Mouse (Mus musculus): ENCODE results near the gene Myrf. TPM values are rescaled to one million over a fixed set of nuclear protein-coding genes. Genes with fewer than 3 reads are reported as not detected.
"Not testable (repeated sequence)": the region's sequence is repeated elsewhere in the genome, so short reads cannot be mapped to it uniquely, and the experiment has no call there.

Myrf gene
- total RNA-seq, 2 experiments from 2014 or later: 6.2 to 9.1 TPM

DNA sequence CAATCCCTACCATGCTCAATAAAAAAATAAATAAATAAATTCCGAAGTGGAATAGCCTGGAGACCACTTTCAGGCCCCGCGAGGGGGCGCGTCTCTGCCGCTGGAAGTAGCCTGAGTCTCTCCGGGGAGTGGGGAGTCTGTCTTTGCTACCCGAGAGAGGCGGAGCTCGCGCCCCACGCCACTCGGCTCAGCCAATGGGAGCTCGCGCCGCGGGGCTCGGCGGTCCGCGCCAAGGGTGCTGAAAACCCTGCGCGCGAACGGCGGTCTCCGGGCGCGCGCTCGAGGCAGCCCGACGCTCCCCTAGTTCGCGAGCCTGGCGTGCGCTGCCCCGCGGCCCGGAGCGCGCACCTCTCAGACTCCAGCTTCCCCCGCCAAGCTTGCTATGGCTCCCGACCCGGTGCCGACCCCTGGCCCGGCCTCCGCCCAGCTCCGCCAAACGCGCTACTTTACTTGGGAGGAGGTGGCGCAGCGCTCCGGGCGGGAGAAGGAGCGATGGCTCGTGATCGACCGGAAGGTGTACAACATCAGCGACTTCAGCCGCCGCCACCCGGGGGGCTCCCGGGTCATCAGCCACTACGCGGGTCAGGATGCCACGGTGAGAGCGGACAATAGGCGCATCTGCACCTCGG lies 57.8 kb downstream of the Myrf start, which contains the start of gene Fads1:
TSS of gene Fads1 (plus strand) at position 219 of the 629 bp plus-strand sequence.
- peak; percentile 86 to 88 for DNase-seq (ENCODE audit: low spot score in 2 of 2)

DNA sequence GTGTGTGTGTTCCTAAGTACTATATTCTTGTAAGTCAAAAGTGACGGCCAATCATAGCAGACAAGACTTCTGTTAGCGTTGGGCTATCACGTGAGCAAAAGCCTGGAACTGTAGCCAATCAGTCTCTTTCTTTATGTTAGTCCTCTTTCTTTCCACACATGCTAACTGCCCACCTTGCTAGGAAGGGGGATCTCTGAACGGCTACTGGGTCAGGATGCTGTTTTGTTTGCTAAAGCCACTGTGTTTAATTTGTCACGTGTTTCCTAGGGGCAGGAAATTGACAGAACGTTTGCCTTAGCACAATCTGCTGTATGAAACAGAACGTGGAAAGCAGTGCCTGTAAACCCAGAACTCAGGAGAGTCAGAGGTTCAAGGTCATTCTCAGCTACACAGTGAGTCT lies 58.4 kb downstream of the Myrf start:
- DNase-seq (ENCODE audit: low spot score in 2 of 2): no peak

GRCm38 (mm10) chr19:10181225-10181624 lies 59.3 kb downstream of the Myrf start:
- no peak for DNase-seq (ENCODE audit: low spot score in 2 of 2)

DNA sequence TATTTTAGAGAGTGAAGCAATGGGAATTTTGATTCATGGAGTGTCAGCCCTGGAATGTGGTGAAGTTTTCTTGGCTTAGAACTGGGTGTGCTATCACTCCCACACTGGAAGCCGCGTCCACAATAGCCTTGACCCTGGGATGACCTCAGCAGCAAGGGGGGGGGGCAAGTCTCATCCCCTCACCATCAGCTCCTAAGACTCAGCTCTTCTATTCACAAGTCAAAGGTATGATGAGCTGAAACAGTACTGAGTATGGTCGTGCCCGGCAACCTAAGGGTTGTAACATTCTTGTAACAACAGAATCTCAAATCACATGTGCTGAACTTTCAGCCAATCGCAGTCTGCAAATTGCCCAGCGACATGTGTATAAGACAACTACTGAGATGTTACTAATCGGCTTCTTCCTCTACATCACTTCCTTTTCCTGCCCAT lies 63.6 kb downstream of the Myrf start:
- no peak for DNase-seq (ENCODE audit: low spot score in 2 of 2)

GRCm38 (mm10) chr19:10176477-10176876 lies 64.1 kb downstream of the Myrf start:
- DNase-seq (ENCODE audit: low spot score in 2 of 2): no peak

DNA sequence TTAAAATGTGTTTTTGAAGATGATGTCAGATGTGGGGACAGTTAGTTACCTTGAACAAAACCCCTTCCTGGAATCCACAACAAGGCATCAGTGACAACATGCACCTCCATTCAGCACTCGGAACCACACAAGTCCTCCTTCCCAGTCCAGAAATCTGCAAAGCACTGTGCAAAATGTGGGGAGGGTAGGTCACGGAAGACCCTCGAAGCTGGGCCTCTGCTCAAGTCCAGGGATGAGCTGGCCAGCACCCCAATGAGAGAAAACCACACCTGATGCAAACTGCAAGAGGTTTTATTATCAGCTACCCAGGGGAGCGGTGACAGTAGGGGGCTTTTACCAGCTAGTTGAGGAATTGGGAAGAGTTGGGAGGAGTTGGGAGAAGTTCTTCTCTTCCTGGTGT lies 65.6 kb downstream of the Myrf start:
- no peak for DNase-seq (ENCODE audit: low spot score in 2 of 2)

- no peak for DNase-seq (ENCODE audit: low spot score in 2 of 2)
Measured at GRCm38 (mm10) chr19:10173844-10174539, 66.6 kb downstream of the Myrf start.

DNA sequence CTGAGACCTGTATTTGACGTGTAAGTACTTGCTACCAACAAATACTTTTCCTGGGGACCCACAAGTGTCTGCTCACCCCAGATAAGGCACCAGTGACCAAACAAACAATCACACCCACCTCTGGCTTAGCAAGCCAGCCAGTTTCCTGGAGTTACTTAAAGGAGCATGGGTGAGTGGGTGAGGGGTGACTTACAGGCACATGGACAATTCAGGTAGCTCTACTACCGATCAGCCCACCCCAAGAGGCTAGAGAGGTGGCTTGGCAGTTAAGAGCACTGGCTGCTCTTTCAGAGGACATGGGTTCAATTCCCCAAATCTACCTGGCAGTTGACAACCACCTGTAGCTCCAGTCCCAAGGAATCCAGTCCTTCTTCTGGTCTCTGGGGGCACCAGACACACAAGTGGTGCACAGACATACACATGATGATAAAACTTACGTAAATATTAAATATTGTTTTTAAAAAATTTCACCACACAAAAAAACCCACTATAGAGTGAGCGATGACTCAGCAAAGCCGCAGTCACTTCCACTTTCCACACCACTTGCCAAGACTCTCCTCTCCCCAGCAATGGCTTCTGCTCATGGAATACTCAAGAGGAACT lies 67.3 kb downstream of the Myrf start:
- DNase-seq (ENCODE audit: low spot score in 2 of 2): no peak

GRCm38 (mm10) chr19:10171846-10172245 lies 68.7 kb downstream of the Myrf start:
- no peak for DNase-seq (ENCODE audit: low spot score in 2 of 2)

DNA sequence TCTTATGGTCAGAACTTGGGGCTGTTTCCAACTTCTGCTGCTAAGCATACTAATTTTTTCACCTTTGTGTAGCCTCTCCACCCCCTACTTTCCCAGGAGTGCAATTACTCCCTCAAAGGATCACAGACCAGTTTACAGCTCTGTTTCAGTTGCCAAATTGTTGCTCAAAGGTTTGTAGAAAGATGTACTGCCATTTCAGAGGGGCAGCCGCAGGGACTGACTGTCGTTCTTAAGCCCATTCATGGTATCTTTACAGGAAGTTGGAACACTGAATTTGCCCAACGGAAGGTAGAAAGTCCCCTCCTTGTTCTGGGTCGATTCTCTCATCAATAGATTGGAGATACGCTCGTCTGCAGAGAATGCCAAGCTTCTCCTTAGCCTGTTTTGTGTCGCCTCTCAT lies 69.2 kb downstream of the Myrf start:
- no peak for DNase-seq (ENCODE audit: low spot score in 2 of 2)

- DNase-seq (ENCODE audit: low spot score in 2 of 2): no peak
Measured at GRCm38 (mm10) chr19:10170466-10170865, 70.1 kb downstream of the Myrf start.

- DNase-seq (ENCODE audit: low spot score in 2 of 2): not testable (repeated sequence)
Measured at GRCm38 (mm10) chr19:10169692-10170330, 70.7 kb downstream of the Myrf start.

GRCm38 (mm10) chr19:10169179-10169578 lies 71.4 kb downstream of the Myrf start:
- DNase-seq (ENCODE audit: low spot score in 2 of 2): no peak

- no peak for DNase-seq (ENCODE audit: low spot score in 2 of 2)
Measured at GRCm38 (mm10) chr19:10168441-10168840, 72.1 kb downstream of the Myrf start.

DNA sequence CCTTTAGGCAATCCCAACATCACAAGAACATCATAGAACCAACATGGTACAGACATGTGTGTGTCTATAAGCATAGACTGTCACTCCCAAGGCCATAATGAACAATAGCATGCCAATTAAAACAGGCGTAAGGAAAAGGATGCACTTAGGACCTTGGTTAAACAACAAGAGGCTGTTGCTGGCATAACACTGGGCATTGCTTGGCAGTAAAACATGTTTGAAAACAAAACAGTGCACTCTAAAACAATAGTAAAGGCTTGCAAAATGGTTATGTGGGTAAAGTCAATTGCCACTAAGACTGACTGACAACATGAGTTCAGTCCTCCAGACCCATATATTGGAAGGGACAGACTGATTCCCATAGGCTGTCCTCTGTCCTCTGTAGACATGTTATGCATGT lies 72.6 kb downstream of the Myrf start:
- DNase-seq (ENCODE audit: low spot score in 2 of 2): no peak

- no peak for DNase-seq (ENCODE audit: low spot score in 2 of 2)
Measured at GRCm38 (mm10) chr19:10167112-10167511, 73.4 kb downstream of the Myrf start.

DNA sequence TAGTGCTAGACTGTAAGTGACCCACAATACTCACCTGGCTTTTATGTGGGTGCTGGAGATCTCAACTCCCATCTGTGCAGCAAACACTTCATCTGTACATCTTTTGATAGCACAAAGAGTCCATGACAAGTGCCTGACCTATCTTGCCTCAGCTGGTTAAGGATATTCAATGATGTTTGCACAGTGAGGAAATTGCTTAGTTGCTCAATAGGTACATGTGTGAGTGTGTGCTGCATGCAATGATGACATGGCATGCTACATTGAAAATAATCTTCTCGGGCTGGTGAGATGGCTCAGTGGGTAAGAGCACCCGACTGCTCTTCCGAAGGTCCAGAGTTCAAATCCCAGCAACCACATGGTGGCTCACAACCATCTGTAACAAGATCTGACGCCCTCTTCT lies 74.6 kb downstream of the Myrf start:
- not testable (repeated sequence) for DNase-seq (ENCODE audit: low spot score in 2 of 2)

DNA sequence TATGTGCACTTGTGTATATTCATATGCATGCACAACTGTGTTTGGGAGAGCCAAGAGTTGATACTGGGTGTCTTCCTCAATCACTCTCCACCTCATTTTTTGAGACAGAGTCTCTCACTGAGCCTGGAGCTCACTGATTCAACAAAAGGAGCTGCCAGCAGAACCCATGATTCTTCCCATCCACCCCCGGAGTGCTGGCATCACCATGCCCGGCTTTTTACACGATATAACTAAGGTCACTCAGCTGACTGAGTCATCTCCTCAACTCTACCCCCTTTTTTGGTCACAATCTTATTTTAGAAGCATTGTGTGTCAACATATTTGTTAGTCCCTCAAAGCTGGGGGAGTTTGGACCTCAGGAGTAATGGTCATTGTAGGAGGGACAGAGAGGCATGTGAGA lies 76.7 kb downstream of the Myrf start:
- no peak for DNase-seq (ENCODE audit: low spot score in 2 of 2)

Data from adrenal gland, postnatal 4 days (tissue).